Comparison of ENCODE assay signal across 9 mouse cellular contexts in genomic region chr2:18205118-18205517, GRCm38 (mm10).
DNase-seq lines count a peak whose midpoint lies in the region; ATAC-seq lines count a peak whose summit lies in the region.
"Had no signal": no experiment of that assay in that cellular context is flagged by ENCODE, and none has a peak within 500 bp of the region (broad histone marks: within the 10 kb centered on the region; RNA-seq: fewer than 3 reads in every experiment).

No protein-coding gene starts in this region.

- no peak overlapping the region for H3K9ac ChIP-seq in forebrain, embryonic 15.5 days (replicated peaks)
- H3K9ac ChIP-seq: stomach, embryonic 15.5 days had no signal

- ATAC-seq in forebrain, embryonic 15.5 days (replicated peaks): no peak

- H3K27me3 ChIP-seq in forebrain, embryonic 10.5 days (ENCODE audit: poor library complexity, severe bottlenecking): no peaks in the 10 kb centered on the region
- H3K27me3 ChIP-seq in forebrain, embryonic 15.5 days: no peaks in the 10 kb centered on the region
- H3K27me3 ChIP-seq: stomach, embryonic 15.5 days had no signal

- H3K36me3 ChIP-seq in forebrain, embryonic 10.5 days (replicated peaks): peaks cover 96% of the 10 kb centered on the region
- peaks cover 44% of the 10 kb centered on the region for H3K36me3 ChIP-seq in forebrain, embryonic 15.5 days

- no peaks in the 10 kb centered on the region for H3K9me3 ChIP-seq in forebrain, embryonic 10.5 days
- no peaks in the 10 kb centered on the region for H3K9me3 ChIP-seq in forebrain, embryonic 15.5 days
- H3K9me3 ChIP-seq: stomach, embryonic 15.5 days had no signal

- H3K4me3 ChIP-seq in forebrain, embryonic 10.5 days: no peak overlapping the region
- H3K4me3 ChIP-seq in forebrain, embryonic 15.5 days: no peak overlapping the region
- H3K4me3 ChIP-seq: stomach, embryonic 15.5 days had no signal

- DNase-seq in forebrain, embryonic 10.5 days (ENCODE audit: extremely low spot score, low spot score): peak; percentile 55
- DNase-seq in B cell, adult 2 months: peak; percentile 77 to 79
- DNase-seq in adrenal gland, postnatal 14 days: peak; percentile 76
- DNase-seq in gastrocnemius, adult 18-20 months (ENCODE audit: low spot score): peak; percentile 48
- peak; percentile 74 for DNase-seq in kidney, adult 9 months
- DNase-seq in lung, postnatal 25 days (ENCODE audit: low spot score): peak; percentile 75
- peak; percentile 58 to 59 for DNase-seq in spleen, postnatal 36 days (ENCODE audit: low spot score in 2 of 2)

- peaks cover 3% of the 10 kb centered on the region; the same call in 1 of the 2 replicates for H3K4me1 ChIP-seq in forebrain, embryonic 10.5 days
- peaks cover 5% of the 10 kb centered on the region for H3K4me1 ChIP-seq in forebrain, embryonic 15.5 days
- H3K4me1 ChIP-seq: stomach, embryonic 15.5 days had no signal

- 75% methylated on average over 3 of the region's 3 CpGs for WGBS in forebrain, embryonic 10.5 days
- 75% methylated on average over 3 of the region's 3 CpGs for WGBS in forebrain, embryonic 15.5 days

- no peak overlapping the region for H3K27ac ChIP-seq in forebrain, embryonic 10.5 days
- H3K27ac ChIP-seq in forebrain, embryonic 15.5 days (replicated peaks): no peak overlapping the region
- H3K27ac ChIP-seq: stomach, embryonic 15.5 days had no signal

- H3K4me2 ChIP-seq in forebrain, embryonic 15.5 days (replicated peaks): no peak overlapping the region
- H3K4me2 ChIP-seq: stomach, embryonic 15.5 days had no signal
